Mouse (Mus musculus) ovary, adult 18-20 months (tissue): ENCODE results near the gene Cyb5r3.

ENCODE experiments used
- DNase-seq: peaks from one replicate; pipeline ENCODE4 v3.0.0; 2022; ENCODE audit warnings: low spot score, mixed read lengths

Cyb5r3 gene

DNA sequence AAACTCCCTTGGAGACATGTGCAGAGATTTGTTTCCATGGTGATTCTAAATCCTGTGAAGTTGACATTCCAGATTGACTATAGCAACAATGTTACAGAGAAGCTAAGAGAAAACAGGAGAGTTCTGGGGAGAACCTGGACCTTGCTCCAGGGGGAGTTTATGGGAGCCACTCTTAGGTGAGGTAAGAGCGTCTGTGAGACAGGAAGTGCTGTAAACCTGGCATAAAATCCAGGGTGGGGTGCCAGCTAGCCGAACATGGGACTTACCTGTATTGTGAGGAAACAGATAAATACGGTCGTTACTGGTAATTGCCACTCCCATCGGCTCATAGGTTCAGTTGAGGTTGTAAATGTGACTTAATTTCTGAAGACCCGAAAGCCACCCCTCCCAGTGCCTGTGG is 66.0 kb downstream of the Cyb5r3 start:
- no peak for DNase-seq
